In the genomic region with DNA sequence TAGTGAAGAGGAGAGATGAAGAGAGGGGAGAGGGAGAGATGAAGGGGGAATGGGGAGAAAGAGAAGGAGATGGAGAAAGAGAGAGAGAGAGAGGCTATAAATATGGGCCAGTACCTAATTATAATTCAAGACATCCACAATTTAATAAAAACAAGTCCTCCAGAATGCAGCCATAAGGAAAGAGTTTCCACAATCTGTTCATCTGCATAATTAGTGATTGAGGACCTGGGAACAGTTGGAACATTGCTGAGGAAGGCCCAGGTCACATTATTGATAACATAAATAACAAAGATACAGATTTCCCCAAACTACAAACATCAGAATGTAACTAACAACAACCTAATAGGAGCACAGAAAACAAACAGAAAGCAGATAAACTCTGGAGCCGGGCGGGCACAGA, we compare ENCODE assay signal across 13 mouse cellular contexts.
"Had no signal": no experiment of that assay in that cellular context is flagged by ENCODE, and none has a peak within 500 bp of the region (broad histone marks: within the 10 kb centered on the region; RNA-seq: fewer than 3 reads in every experiment).

No protein-coding gene starts in this region.

- H3K27ac ChIP-seq: liver, embryonic 14.5 days; midbrain, embryonic 10.5 days; neural tube, embryonic 12.5 days; stomach, postnatal 0 days had no signal

- H3K4me3 ChIP-seq: limb, embryonic 13.5 days; midbrain, embryonic 10.5 days; myocyte; neural tube, embryonic 12.5 days had no signal

- H3K9me3 ChIP-seq: limb, embryonic 13.5 days; midbrain, embryonic 10.5 days; neural tube, embryonic 12.5 days had no signal

- H3K4me1 ChIP-seq: neural tube, embryonic 12.5 days had no signal

- H3K9ac ChIP-seq: limb, embryonic 13.5 days; liver, embryonic 14.5 days; neural tube, embryonic 12.5 days had no signal

- DNase-seq: kidney, postnatal 36 days; left cerebral cortex, postnatal 4 days; lung, adult 18-20 months; lung, postnatal 36 days; midbrain, embryonic 14.5 days; thymus, postnatal 4 days had no signal

- H3K4me2 ChIP-seq: limb, embryonic 13.5 days; neural tube, embryonic 12.5 days had no signal

- H3K36me3 ChIP-seq: limb, embryonic 13.5 days; midbrain, embryonic 10.5 days; neural tube, embryonic 12.5 days had no signal

- ATAC-seq: lung, postnatal 0 days had no signal

- H3K27me3 ChIP-seq: limb, embryonic 13.5 days; neural tube, embryonic 12.5 days had no signal
